Mouse (Mus musculus) ovary, postnatal 14 days (tissue): ENCODE results near the gene Rbms3.

ENCODE experiments used
- DNase-seq: peaks from one replicate; pipeline ENCODE4 v3.0.0; 2022; ENCODE audit warnings: low spot score

Rbms3 gene

GRCm38 (mm10) chr9:117187116-117188034 is 442.3 kb downstream of the Rbms3 start:
- DNase-seq = no peak

- no peak for DNase-seq
These were observed 449.1 kb downstream of the Rbms3 start for GRCm38 (mm10) chr9:117180658-117181057.

- no peak for DNase-seq
These were observed 451.3 kb downstream of the Rbms3 start for GRCm38 (mm10) chr9:117178366-117178765.

- DNase-seq = no peak
These were observed 457.2 kb downstream of the Rbms3 start for GRCm38 (mm10) chr9:117172526-117172925.

GRCm38 (mm10) chr9:117169196-117169595 is 460.5 kb downstream of the Rbms3 start:
- no peak for DNase-seq

- DNase-seq = no peak
These were observed 466.6 kb downstream of the Rbms3 start for GRCm38 (mm10) chr9:117163143-117163542.

GRCm38 (mm10) chr9:117161150-117161549 is 468.6 kb downstream of the Rbms3 start:
- DNase-seq = no peak

GRCm38 (mm10) chr9:117156330-117156905 is 473.3 kb downstream of the Rbms3 start:
- no peak for DNase-seq

- DNase-seq = no peak
These were observed 475.1 kb downstream of the Rbms3 start for GRCm38 (mm10) chr9:117154590-117154989.

GRCm38 (mm10) chr9:117153686-117154274 is 475.9 kb downstream of the Rbms3 start:
- DNase-seq = no peak

- DNase-seq = no peak
These were observed 477.8 kb downstream of the Rbms3 start for GRCm38 (mm10) chr9:117151951-117152350.

- DNase-seq = no peak
These were observed 485.5 kb downstream of the Rbms3 start for GRCm38 (mm10) chr9:117144057-117144723.

GRCm38 (mm10) chr9:117139971-117140370 is 489.7 kb downstream of the Rbms3 start:
- DNase-seq = no peak

GRCm38 (mm10) chr9:117136410-117136809 is 493.3 kb downstream of the Rbms3 start:
- DNase-seq = no peak

- no peak for DNase-seq
These were observed 495.7 kb downstream of the Rbms3 start for GRCm38 (mm10) chr9:117134043-117134442.

- DNase-seq = no peak
These were observed 502.9 kb downstream of the Rbms3 start for GRCm38 (mm10) chr9:117126816-117127215.

GRCm38 (mm10) chr9:117125844-117126243 is 503.9 kb downstream of the Rbms3 start:
- DNase-seq = no peak

GRCm38 (mm10) chr9:117121572-117121971 is 508.1 kb downstream of the Rbms3 start:
- DNase-seq = no peak

GRCm38 (mm10) chr9:117117181-117117729 is 512.5 kb downstream of the Rbms3 start:
- DNase-seq = no peak

- DNase-seq = no peak
These were observed 514.1 kb downstream of the Rbms3 start for GRCm38 (mm10) chr9:117115609-117116008.

GRCm38 (mm10) chr9:117113592-117113991 is 516.1 kb downstream of the Rbms3 start:
- no peak for DNase-seq

- DNase-seq = no peak
These were observed 521.8 kb downstream of the Rbms3 start for GRCm38 (mm10) chr9:117107926-117108325.
